Mouse (Mus musculus) gastrocnemius, postnatal 36 days (tissue): ENCODE measurements around the gene Nell2. TPM values are rescaled to one million over a fixed set of nuclear protein-coding genes. Genes with fewer than 3 reads are reported as not detected.

ENCODE experiments used
- DNase-seq, 2 experiments: peaks; one replicate each; pipeline ENCODE4 v3.0.0; 2022
- intact Hi-C: fragments of 180-260 bp; cut with DNase I; formaldehyde crosslinking; loops from one replicate; pipeline ENCODE4 v1.15.1; 2025
- total RNA-seq, 2 experiments: library from RNA; stranded (reverse); gene quantifications; 2 replicates each; pipeline ENCODE4 v1.2.3; 2021

Gene Nell2
- total RNA-seq, 2 experiments from 2014 or later: 0.15 to 0.30 TPM

GRCm38 (mm10) chr15:95366506-95366905 is 161.9 kb downstream of the Nell2 start:
- DNase-seq: no peak
- intact Hi-C loops: no loop called here

- no peak for DNase-seq
- intact Hi-C loops: no loop called here
These were observed 173.6 kb downstream of the Nell2 start for GRCm38 (mm10) chr15:95354806-95355205.

- no peak for DNase-seq
- intact Hi-C loops: no loop called here
These were observed 193.7 kb downstream of the Nell2 start for GRCm38 (mm10) chr15:95334323-95335296.

- intact Hi-C loops: no loop called here
- DNase-seq: no peak
These were observed 195.1 kb downstream of the Nell2 start for GRCm38 (mm10) chr15:95333229-95333628.

DNA sequence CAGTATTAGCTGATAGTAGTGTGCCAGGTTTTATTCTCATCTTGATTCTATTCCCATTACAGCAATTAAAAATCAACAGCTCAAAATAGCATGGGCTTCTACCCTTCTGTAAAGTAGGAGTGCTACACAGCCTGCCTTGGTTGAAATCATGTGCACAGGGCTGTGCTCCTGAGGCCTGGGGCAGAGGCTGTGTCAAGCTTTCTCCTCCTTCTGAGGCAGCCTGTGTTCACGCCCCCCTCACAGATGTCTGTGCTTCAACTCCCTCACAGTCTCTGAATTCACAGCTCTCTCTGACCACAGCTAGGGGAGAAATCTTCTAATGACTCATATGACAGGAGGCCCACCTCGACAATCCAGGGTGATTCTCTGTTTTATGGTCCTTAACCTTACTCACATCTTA is 197.4 kb downstream of the Nell2 start:
- no peak for DNase-seq

GRCm38 (mm10) chr15:95322744-95323143 is 205.6 kb downstream of the Nell2 start:
- no peak for DNase-seq
- intact Hi-C loops: no loop called here

More for the DNA sequence above, 197.4 kb downstream of the Nell2 start:
- intact Hi-C loops: no loop called here

- no peak for DNase-seq
- intact Hi-C loops: no loop called here
These were observed 211.7 kb downstream of the Nell2 start for GRCm38 (mm10) chr15:95316626-95317025.

DNA sequence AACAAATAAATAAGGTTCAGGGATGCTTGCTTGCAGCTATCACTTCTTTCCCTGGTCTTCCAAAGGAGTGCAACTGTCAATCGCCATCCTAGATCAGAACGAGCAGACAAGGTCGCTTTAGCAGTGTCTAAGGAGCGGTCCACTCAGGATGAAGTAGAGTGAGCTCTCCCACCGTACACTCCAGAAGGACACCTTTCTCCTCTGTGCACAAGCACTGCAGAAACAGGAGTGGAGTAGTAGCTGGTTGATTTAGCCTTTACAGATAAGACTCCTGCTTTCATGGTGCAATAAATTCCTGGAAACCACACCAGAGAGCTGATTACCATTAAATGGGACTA is 213.6 kb downstream of the Nell2 start:
- DNase-seq: no peak

GRCm38 (mm10) chr15:95314121-95314807 is 214.1 kb downstream of the Nell2 start:
- DNase-seq: no peak
- intact Hi-C loops: no loop called here

More for the DNA sequence above, 213.6 kb downstream of the Nell2 start:
- intact Hi-C loops: no loop called here

GRCm38 (mm10) chr15:95313286-95313685 is 215.1 kb downstream of the Nell2 start:
- DNase-seq: no peak
- intact Hi-C loops: no loop called here

DNA sequence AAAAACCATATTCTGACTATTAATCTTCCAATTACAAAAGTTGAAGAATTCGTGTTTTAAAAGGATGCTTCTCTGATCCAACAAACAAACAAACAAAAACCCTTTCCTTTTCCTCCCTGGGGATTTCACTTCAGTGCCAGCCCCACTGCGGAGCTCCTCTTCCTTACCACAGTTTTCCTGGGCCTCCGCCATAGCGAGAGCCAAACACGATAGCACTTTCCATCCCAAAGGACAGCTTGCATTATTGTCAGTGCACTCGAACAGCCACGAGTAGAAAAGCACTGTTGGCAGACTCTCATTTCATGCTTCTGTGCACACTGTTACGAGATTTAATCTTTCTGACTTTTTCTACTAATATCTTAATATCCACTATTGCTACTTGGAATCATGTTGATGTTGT is 224.3 kb downstream of the Nell2 start:
- no peak for DNase-seq
- intact Hi-C loops: no loop called here

DNA sequence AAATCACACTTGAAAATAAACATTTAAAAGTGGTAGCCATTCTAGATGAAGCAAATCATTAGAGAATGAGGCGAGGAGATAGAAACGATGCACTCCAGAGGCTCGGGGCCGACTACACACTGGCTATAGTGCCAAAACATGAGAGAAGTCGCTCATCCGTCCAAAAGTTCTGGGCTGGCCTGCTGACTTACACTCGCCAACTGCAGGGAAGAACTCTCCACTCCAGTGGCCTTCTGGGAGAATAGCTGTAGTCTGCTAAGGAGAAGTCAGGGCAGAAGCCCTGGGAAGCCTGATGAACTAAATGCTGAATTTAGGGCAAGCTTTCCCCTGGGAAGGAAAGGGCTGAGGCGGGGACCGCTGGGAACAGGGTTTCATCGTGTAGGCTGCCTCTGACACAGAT is 231.8 kb downstream of the Nell2 start:
- intact Hi-C loops: no loop called here
- DNase-seq: no peak

GRCm38 (mm10) chr15:95289047-95289446 is 239.3 kb downstream of the Nell2 start:
- no peak for DNase-seq
- intact Hi-C loops: no loop called here

GRCm38 (mm10) chr15:95285199-95285598 is 243.2 kb downstream of the Nell2 start:
- intact Hi-C loops: no loop called here
- DNase-seq: no peak

DNA sequence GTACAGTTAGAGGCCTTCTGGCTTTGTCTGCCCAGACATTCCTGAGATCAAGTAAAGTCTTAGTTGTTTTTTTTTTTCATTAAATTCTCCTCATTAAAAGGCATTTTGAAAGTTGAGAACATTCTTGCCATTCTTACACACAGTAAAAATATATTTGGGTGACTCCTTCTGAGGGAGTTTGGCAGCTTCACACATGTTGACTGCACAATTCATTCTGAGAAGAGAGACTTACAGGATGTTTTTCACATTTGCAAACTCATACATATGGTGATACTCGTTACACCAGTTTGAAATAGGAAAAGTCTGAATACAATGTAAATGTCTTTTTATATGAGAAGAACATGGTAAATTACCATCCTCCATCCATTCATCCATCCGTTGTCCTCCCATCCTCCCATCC is 247.4 kb downstream of the Nell2 start:
- DNase-seq: no peak
- intact Hi-C loops: no loop called here

GRCm38 (mm10) chr15:95278001-95278400 is 250.4 kb downstream of the Nell2 start:
- DNase-seq: no peak
- intact Hi-C loops: no loop called here

- DNase-seq: no peak
- intact Hi-C loops: no loop called here
These were observed 251.8 kb downstream of the Nell2 start for GRCm38 (mm10) chr15:95276556-95276955.

GRCm38 (mm10) chr15:95275553-95275952 is 252.8 kb downstream of the Nell2 start:
- intact Hi-C loops: no loop called here
- no peak for DNase-seq

GRCm38 (mm10) chr15:95273236-95273635 is 255.1 kb downstream of the Nell2 start:
- DNase-seq: no peak
- intact Hi-C loops: no loop called here

DNA sequence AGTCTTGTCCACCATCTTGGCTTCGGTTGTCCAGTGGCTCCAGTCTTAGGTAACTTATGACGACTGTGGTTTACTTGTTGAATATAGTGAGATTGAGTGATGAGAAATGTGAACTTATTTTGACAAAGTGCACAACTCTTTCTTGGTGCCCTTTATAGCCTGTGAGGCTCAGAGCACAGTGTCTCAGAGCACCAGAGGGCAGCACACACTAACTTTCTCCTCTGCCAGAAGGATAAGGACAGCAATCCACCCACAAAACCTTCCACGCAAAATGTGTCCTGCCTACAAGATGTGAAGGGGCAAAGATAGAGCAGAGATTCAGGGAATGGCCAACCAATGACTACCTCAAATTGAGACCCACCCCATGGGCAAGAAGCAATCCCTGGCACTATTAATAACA is 256.2 kb downstream of the Nell2 start:
- intact Hi-C loops: no loop called here
- no peak for DNase-seq

DNA sequence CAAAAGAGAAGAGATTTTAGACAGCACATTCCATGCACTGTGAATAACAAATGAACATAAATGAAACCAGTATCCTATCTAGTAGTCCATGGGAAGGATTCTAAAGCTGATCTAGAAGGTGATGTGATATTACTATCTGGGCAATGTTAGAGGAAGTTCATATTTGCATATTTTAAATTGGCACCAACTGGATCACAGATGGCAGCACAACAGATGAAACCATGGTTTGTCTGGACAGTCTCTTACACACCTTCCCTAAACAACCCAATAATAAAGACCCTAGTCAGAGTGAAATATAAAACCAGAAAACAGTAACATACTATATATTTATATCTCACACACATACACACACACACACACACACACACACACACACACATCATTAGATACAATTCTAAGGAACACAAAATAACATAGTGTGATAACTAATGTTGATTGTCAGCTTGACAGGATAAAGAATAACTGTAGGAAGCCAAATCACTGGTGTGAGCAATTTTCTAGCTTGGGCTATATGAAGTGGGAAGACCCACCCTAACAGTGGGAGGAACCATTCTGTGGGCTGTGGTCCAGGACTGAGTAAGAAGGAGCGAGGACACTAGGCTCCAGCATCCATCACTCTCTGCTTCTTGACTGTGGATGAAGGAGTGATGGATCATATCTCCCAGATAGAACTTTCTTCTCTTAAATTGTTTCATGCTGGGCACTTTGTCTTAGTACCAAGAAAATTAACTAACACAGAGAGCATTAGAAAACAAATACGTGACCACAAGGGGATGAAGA is 268.5 kb downstream of the Nell2 start:
- no peak for DNase-seq
- intact Hi-C loops: no loop called here
